Mouse (Mus musculus): ENCODE measurements around the gene Gm4791. TPM values are rescaled to one million over a fixed set of nuclear protein-coding genes. Genes with fewer than 3 reads are reported as not detected.

Gm4791 gene
- polyA plus RNA-seq (2015; fragmentation: Nextera tagmentation; extraction: Ambion mirVana) = not detected in 2 replicates

GRCm38 (mm10) chr9:46998338-46998791 lies at the start of gene Gm4791:
TSS of gene Gm4791 (plus strand) at chr9:46998741.
- no peaks in the 10 kb centered on the region for H3K27me3 ChIP-seq (replicated peaks; ENCODE audit: control insufficient read depth, insufficient read depth, low read length)
- 41% methylated on average over 5 of the region's 5 CpGs for WGBS
- H3K4me3 ChIP-seq (ENCODE audit: low read length) = no peak within 1 kb of the TSS
- ATAC-seq = no peak
- no peak within 1 kb of the TSS for H3K9ac ChIP-seq (ENCODE audit: low read depth, low read length)
- no peaks in the 10 kb centered on the region for H3K36me3 ChIP-seq (ENCODE audit: control insufficient read depth, insufficient read depth, low read length)
- H3K27ac ChIP-seq (ENCODE audit: low read depth, low read length) = no peak within 1 kb of the TSS
- H3K4me1 ChIP-seq (ENCODE audit: control insufficient read depth, insufficient read depth, low read depth, low read length) = no peaks in the 10 kb centered on the region
- H3K9me3 ChIP-seq (ENCODE audit: control insufficient read depth, low read length) = no peaks in the 10 kb centered on the region
- no peak within 1 kb of the TSS for H3K4me2 ChIP-seq (ENCODE audit: low read length)

DNA sequence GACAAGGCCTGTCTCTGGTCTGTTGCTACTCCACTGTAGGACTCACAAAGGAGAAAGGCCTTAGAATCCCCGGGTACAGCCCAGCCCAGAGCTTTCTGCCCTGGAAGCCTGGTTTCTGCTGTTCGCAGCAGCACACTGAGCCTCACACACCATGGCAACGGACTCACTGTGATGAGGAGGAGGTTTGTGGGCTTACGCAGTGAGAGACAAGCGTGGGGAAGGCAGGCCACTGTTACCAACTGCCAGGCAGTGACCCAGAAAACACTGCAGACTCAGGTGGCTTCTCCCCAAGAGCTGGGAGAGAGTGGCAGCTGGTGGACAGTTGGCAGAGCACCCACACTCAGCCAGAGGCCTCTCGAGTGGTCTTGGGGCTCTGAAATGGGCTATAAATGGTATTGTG lies 42.3 kb upstream of the Gm4791 start:
- Histone ChIP-seq H3K4me3 (ENCODE audit: low read length) (no peak overlapping the region), H3K4me1 (ENCODE audit: control insufficient read depth, insufficient read depth, low read depth, low read length) (peaks cover 2% of the 10 kb centered on the region; the same call in 1 of the 2 replicates), H3K9ac (ENCODE audit: low read depth, low read length) (no peak overlapping the region), H3K9me3 (ENCODE audit: control insufficient read depth, low read length) (no peaks in the 10 kb centered on the region), H3K36me3 (ENCODE audit: control insufficient read depth, insufficient read depth, low read length) (no peaks in the 10 kb centered on the region), H3K27me3 (replicated peaks; ENCODE audit: control insufficient read depth, insufficient read depth, low read length) (no peaks in the 10 kb centered on the region), H3K4me2 (ENCODE audit: low read length) (no peak overlapping the region), H3K27ac (ENCODE audit: low read depth, low read length) (no peak overlapping the region)
- WGBS = 45% methylated on average over 6 of the region's 6 CpGs
- peak; percentile 89 for ATAC-seq

DNA sequence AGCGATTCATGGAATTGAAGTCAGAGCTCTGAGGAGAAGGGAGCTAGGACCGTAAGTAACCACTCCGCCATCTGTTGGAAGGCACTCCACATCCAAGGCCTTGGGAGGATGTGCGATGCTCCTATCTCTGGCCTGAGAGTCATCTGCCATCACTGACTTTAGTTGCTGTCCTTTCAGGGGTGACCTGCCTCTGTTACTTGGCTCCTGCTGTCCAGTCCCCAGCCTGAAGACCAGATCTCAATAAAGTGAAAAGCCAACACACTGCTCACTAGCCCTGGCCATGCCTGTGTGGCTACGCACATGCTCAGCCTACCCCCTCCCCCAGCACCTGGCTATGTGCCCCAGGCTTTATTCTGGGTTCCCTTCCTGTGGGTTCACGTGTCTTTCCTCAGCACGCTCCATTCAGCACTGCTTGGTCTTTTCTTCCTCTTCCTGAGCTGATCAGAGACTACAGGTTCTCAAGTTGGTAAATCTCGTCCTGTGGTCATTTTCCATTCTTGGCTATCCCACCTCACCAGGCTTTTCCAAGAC lies 41.1 kb upstream of the Gm4791 start:
- H3K9ac ChIP-seq (ENCODE audit: low read depth, low read length) = no peak overlapping the region
- 78% methylated on average over 8 of the region's 8 CpGs for WGBS
- no peaks in the 10 kb centered on the region for H3K27me3 ChIP-seq (replicated peaks; ENCODE audit: control insufficient read depth, insufficient read depth, low read length)
- no peak for ATAC-seq
- H3K27ac ChIP-seq (ENCODE audit: low read depth, low read length) = no peak overlapping the region
- H3K4me2 ChIP-seq (ENCODE audit: low read length) = no peak overlapping the region
- H3K4me1 ChIP-seq (ENCODE audit: control insufficient read depth, insufficient read depth, low read depth, low read length) = peaks cover 2% of the 10 kb centered on the region; the same call in 1 of the 2 replicates
- no peaks in the 10 kb centered on the region for H3K9me3 ChIP-seq (ENCODE audit: control insufficient read depth, low read length)
- no peaks in the 10 kb centered on the region for H3K36me3 ChIP-seq (ENCODE audit: control insufficient read depth, insufficient read depth, low read length)
- no peak overlapping the region for H3K4me3 ChIP-seq (ENCODE audit: low read length)

DNA sequence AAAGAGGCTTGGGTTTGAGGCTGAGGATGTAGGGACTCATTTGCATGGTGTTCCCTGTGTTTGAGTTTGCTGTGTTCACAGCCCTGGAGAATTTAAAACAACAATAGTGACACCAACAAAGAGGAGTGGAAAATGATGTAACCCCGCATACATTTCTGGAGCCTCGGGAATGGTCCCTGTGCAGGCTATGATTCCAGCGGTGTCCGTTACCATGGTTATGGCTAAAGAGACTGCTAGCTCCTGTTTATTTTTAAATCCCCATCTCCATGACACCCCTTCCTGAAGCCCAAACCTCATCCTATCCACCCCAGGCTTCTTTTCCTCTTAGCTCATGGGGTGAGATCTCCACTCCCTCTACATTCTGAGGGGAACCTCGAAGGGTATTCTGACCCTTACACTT lies 32.5 kb upstream of the Gm4791 start:
- 0 out of 2 replicates have a peak, but pooled peaks have one; percentile 42 for ATAC-seq
- peaks cover 3% of the 10 kb centered on the region for H3K4me1 ChIP-seq (ENCODE audit: control insufficient read depth, insufficient read depth, low read depth, low read length)
- WGBS = 50% methylated on average over 5 of the region's 5 CpGs

DNA sequence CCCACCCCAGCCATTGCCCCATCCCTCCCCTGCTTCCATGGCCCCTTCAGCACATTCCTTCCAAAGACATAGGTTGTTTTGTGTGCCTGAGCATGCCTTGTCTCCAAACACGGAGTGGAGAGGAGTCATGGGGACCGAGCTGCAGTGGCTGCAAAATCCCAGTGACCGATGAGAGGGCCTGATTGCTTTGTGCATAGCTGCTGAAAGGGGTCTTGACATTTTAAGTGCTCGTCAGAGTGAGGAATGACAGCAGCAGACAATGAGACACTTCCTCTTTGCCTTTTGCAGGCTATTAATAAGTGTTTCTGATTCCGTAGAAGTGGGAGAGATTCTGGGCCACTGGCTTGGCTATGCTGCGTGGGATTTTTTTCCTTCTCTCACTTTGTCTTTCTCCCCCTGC lies 29.6 kb upstream of the Gm4791 start:
- H3K36me3 ChIP-seq (ENCODE audit: control insufficient read depth, insufficient read depth, low read length) = no peaks in the 10 kb centered on the region
- no peak overlapping the region for H3K27ac ChIP-seq (ENCODE audit: low read depth, low read length)
- ATAC-seq = no peak
- no peaks in the 10 kb centered on the region for H3K27me3 ChIP-seq (replicated peaks; ENCODE audit: control insufficient read depth, insufficient read depth, low read length)
- no peak overlapping the region; the same call in 1 of the 2 replicates for H3K9ac ChIP-seq (ENCODE audit: low read depth, low read length)
- no peak overlapping the region for H3K4me2 ChIP-seq (ENCODE audit: low read length)
- WGBS = 19% methylated on average over 6 of the region's 6 CpGs
- H3K9me3 ChIP-seq (ENCODE audit: control insufficient read depth, low read length) = no peaks in the 10 kb centered on the region
- H3K4me3 ChIP-seq (ENCODE audit: low read length) = no peak overlapping the region
- H3K4me1 ChIP-seq (ENCODE audit: control insufficient read depth, insufficient read depth, low read depth, low read length) = peaks cover 3% of the 10 kb centered on the region

More for the DNA sequence above, 32.5 kb upstream of the Gm4791 start:
- H3K27ac ChIP-seq (ENCODE audit: low read depth, low read length) = no peak overlapping the region
- H3K27me3 ChIP-seq (replicated peaks; ENCODE audit: control insufficient read depth, insufficient read depth, low read length) = no peaks in the 10 kb centered on the region
- no peak overlapping the region for H3K4me2 ChIP-seq (ENCODE audit: low read length)
- H3K9me3 ChIP-seq (ENCODE audit: control insufficient read depth, low read length) = no peaks in the 10 kb centered on the region
- H3K36me3 ChIP-seq (ENCODE audit: control insufficient read depth, insufficient read depth, low read length) = no peaks in the 10 kb centered on the region
- no peak overlapping the region for H3K4me3 ChIP-seq (ENCODE audit: low read length)
- H3K9ac ChIP-seq (ENCODE audit: low read depth, low read length) = no peak overlapping the region

DNA sequence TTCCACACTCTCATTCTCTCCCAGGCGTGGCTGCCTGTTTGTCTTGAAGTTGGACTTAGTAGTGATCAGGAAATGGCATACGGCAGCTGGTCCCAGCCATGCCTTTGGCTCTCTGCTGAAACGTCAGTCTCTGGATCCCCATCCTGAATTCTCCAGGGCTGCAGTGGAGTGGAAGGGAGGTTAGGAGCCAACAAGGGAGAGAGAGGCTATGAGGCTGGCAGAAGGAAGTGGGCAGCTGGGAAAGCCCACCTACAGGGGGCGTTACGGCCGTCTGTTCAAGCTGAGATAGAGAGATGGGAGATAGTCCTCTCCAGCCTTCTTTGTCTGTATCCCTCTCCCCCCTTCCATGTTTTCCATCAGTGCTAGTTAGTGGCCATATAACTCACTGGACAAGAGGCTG lies 29.1 kb upstream of the Gm4791 start:
- H3K27ac ChIP-seq (ENCODE audit: low read depth, low read length) = no peak overlapping the region
- no peaks in the 10 kb centered on the region for H3K36me3 ChIP-seq (ENCODE audit: control insufficient read depth, insufficient read depth, low read length)
- H3K9ac ChIP-seq (ENCODE audit: low read depth, low read length) = no peak overlapping the region
- no peaks in the 10 kb centered on the region for H3K9me3 ChIP-seq (ENCODE audit: control insufficient read depth, low read length)
- H3K4me3 ChIP-seq (ENCODE audit: low read length) = no peak overlapping the region
- no peak for ATAC-seq
- WGBS = 44% methylated on average over 6 of the region's 6 CpGs
- no peak overlapping the region for H3K4me2 ChIP-seq (ENCODE audit: low read length)
- H3K4me1 ChIP-seq (ENCODE audit: control insufficient read depth, insufficient read depth, low read depth, low read length) = peaks cover 3% of the 10 kb centered on the region
- no peaks in the 10 kb centered on the region for H3K27me3 ChIP-seq (replicated peaks; ENCODE audit: control insufficient read depth, insufficient read depth, low read length)

- Histone ChIP-seq H3K9me3 (ENCODE audit: control insufficient read depth, low read length) (no peaks in the 10 kb centered on the region), H3K36me3 (ENCODE audit: control insufficient read depth, insufficient read depth, low read length) (no peaks in the 10 kb centered on the region), H3K4me1 (ENCODE audit: control insufficient read depth, insufficient read depth, low read depth, low read length) (no peaks in the 10 kb centered on the region), H3K4me3 (ENCODE audit: low read length) (no peak overlapping the region), H3K27ac (ENCODE audit: low read depth, low read length) (no peak overlapping the region), H3K27me3 (replicated peaks; ENCODE audit: control insufficient read depth, insufficient read depth, low read length) (no peaks in the 10 kb centered on the region), H3K9ac (ENCODE audit: low read depth, low read length) (no peak overlapping the region), H3K4me2 (ENCODE audit: low read length) (no peak overlapping the region)
- ATAC-seq = no peak
- WGBS = 24% methylated on average over 11 of the region's 11 CpGs
Measured at GRCm38 (mm10) chr9:46978806-46979205, 19.7 kb upstream of the Gm4791 start.

GRCm38 (mm10) chr9:46980111-46980510 lies 18.4 kb upstream of the Gm4791 start:
- H3K4me2 ChIP-seq (ENCODE audit: low read length) = no peak overlapping the region
- no peaks in the 10 kb centered on the region for H3K9me3 ChIP-seq (ENCODE audit: control insufficient read depth, low read length)
- H3K27me3 ChIP-seq (replicated peaks; ENCODE audit: control insufficient read depth, insufficient read depth, low read length) = no peaks in the 10 kb centered on the region
- no peak overlapping the region for H3K27ac ChIP-seq (ENCODE audit: low read depth, low read length)
- no peaks in the 10 kb centered on the region for H3K4me1 ChIP-seq (ENCODE audit: control insufficient read depth, insufficient read depth, low read depth, low read length)
- WGBS = 51% methylated on average over 2 of the region's 2 CpGs
- no peak for ATAC-seq
- H3K4me3 ChIP-seq (ENCODE audit: low read length) = no peak overlapping the region
- no peak overlapping the region for H3K9ac ChIP-seq (ENCODE audit: low read depth, low read length)
- H3K36me3 ChIP-seq (ENCODE audit: control insufficient read depth, insufficient read depth, low read length) = no peaks in the 10 kb centered on the region

DNA sequence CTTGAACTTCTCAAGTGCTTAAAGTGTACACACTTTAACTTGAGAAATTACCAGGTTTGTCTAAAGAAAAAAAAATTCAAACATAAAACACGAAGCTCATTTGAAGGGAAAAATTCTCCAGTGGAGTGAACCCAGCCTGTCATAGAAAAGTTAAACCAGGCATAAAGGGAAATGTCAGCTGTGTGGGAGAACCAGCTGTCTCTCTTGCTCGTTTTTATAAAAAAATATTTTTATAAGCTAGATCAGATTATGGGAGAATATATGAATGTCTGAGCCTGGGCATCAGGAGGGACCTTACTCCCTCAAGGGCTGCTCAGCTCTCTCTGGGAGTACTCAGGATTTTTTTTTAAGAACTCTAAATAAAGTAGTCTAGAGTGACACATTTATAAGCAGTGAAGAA lies 15.1 kb upstream of the Gm4791 start:
- H3K4me1 ChIP-seq (ENCODE audit: control insufficient read depth, insufficient read depth, low read depth, low read length) = no peaks in the 10 kb centered on the region
- ATAC-seq = no peak
- WGBS = 63% methylated on average over 2 of the region's 2 CpGs

More for the DNA sequence above, 15.1 kb upstream of the Gm4791 start:
- H3K36me3 ChIP-seq (ENCODE audit: control insufficient read depth, insufficient read depth, low read length) = no peaks in the 10 kb centered on the region
- no peak overlapping the region for H3K9ac ChIP-seq (ENCODE audit: low read depth, low read length)
- no peaks in the 10 kb centered on the region for H3K27me3 ChIP-seq (replicated peaks; ENCODE audit: control insufficient read depth, insufficient read depth, low read length)
- no peak overlapping the region for H3K4me2 ChIP-seq (ENCODE audit: low read length)
- H3K27ac ChIP-seq (ENCODE audit: low read depth, low read length) = no peak overlapping the region
- H3K4me3 ChIP-seq (ENCODE audit: low read length) = no peak overlapping the region
- no peaks in the 10 kb centered on the region for H3K9me3 ChIP-seq (ENCODE audit: control insufficient read depth, low read length)

Measured in hindbrain, embryonic 16.5 days (tissue).